Mouse (Mus musculus) brain, embryonic 14.5 days (tissue): ENCODE measurements around the gene Capg. TPM values are rescaled to one million over a fixed set of nuclear protein-coding genes. Genes with fewer than 3 reads are reported as not detected.

Source experiments
- DNase-seq: peaks from one replicate; pipeline ENCODE4 v3.0.0-alpha.2; 2011; ENCODE audit warnings: low read depth
- CTCF ChIP-seq: fragments of 200-500 bp; IDR thresholded peaks from 2 replicates; pipeline ENCODE4 v1.5.1; 2012; ENCODE audit warnings: inconsistent platforms, mild to moderate bottlenecking, moderate library complexity, borderline replicate concordance; ENCODE audit not compliant: insufficient read depth, insufficient read length; ENCODE audit errors: extremely low read depth
- POLR2A ChIP-seq: fragments of 200-500 bp; IDR thresholded peaks from 2 replicates; pipeline ENCODE4 v1.6.1; 2012; ENCODE audit warnings: mild to moderate bottlenecking, inconsistent platforms, borderline replicate concordance; ENCODE audit not compliant: poor library complexity, insufficient read depth, insufficient read length, severe bottlenecking; ENCODE audit errors: extremely low read depth
- polyA plus RNA-seq: library from polyadenylated mRNA; depleted of rRNA; stranded (reverse); fragments of >200 nt; gene quantifications from 2 replicates; pipeline ENCODE4 v1.2.3, GENCODE M21; 2012

The Capg gene
- polyA plus RNA-seq, 1 experiment, result 5.3 TPM

DNA sequence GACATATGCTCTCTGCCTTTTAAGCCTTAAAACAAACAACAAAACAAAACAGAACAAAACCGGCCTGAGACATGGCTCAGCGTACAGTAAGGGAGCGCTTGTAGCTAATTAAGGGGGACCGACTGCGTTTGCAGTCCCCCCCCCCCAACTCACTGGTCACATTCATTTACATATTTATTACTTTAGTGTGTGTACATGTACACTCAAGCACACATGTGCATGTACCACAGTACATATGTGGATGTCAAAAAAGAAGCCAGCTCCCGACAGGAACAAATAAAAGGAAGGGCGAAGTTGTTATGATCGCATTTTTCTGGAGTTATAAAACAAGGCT, 8.9 kb downstream of the Capg start:
- DNase-seq, result no peak
- no peak for TF ChIP-seq CTCF
- TF ChIP-seq POLR2A, result no peak

DNA sequence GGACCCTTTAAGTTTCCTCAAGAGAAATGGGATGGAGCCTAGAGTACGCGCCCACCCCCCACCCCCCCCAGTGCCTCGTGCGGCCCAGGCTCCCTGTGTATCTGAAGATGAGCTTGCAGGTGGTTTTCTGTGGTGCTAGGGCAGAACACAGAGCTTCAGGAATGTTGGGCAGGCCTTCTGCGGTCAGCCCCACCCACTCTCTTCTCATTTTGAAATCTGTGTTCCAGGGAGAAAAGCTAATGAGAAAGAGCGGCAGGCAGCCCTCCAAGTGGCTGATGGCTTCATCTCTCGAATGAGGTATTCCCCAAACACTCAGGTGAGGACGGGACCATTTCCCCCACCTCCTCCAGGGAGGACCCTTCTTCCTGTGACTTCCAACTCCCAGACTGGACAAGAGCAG, 16.6 kb downstream of the Capg start:
- no peak for TF ChIP-seq CTCF
- TF ChIP-seq POLR2A, result no peak
- DNase-seq, result no peak

GRCm38 (mm10) chr6:72562486-72562885, 18.3 kb downstream of the Capg start:
- TF ChIP-seq CTCF (no peak), POLR2A (no peak)
- no peak for DNase-seq

DNA sequence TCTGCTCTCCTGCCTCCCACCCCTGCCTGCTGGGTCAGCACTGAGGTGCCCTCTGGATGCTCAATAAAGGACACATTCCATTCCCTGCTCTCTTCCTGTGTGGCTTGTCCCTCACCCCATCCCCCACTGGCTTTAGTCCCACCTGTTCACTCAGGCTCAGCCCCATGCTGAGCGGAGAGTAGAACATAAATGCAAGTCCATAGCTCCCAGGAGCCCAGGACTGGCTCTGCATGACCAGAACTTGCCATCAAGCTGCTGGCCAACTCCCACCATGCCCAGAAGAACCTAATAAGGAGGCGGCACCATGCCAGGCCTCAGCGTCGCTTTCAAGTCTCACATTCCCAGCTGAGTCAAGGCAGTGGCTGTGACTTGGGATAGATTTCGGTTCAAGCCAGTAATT, 18.7 kb downstream of the Capg start:
- TF ChIP-seq POLR2A (no peak), CTCF (no peak)
- DNase-seq, result no peak

DNA sequence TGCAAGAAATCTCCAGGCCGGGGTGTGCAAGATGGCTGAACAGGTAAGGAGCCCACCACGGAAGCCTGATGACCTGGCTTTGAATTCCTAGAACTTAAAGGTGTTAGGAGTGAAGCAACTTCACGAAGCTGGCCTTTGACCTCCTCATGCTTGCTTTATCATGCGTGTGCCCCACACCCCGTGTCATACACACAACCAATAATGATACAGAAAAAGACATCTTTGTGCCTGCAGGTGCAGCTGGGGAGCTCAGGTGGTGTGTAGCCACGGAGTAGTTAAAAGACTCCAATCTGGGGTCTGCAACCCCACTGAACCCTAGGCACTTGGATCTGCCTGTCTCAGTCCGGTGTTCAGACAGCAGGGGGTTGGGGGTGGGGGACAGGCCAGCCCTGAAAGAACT, 21.3 kb downstream of the Capg start:
- TF ChIP-seq CTCF (no peak), POLR2A (no peak)
- no peak for DNase-seq

DNA sequence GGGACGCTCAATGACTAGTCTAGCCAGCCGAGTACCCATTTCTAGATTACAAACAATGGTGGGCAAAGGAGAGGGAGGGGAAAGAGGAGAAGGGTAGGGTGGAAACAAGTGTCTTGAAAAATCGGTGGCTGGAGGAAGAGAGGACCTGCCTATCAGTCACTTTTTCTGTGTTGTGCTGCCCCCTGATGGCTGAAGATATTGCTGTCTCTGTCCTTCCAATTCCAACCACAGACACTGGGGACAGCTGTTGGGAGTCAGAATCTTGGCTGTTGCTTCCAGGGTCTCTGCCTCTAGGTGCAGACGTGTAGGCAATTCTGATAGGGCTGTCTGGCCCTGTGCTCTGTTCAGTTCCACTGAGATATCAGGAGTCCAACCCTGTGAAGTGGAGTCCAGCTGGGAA, 21.9 kb downstream of the Capg start:
- no peak for TF ChIP-seq POLR2A
- TF ChIP-seq CTCF, result peak; percentile 89
- DNase-seq, result peak; percentile 93

- TF ChIP-seq POLR2A, result no peak
- TF ChIP-seq CTCF, result no peak
- DNase-seq, result no peak
These were observed 23.3 kb downstream of the Capg start for GRCm38 (mm10) chr6:72567508-72567907.

GRCm38 (mm10) chr6:72568736-72569135, 24.5 kb downstream of the Capg start:
- no peak for TF ChIP-seq POLR2A
- no peak for TF ChIP-seq CTCF
- no peak for DNase-seq

- TF ChIP-seq POLR2A (no peak), CTCF (no peak)
- DNase-seq, result no peak
These were observed 26.6 kb downstream of the Capg start for GRCm38 (mm10) chr6:72570644-72571397.

DNA sequence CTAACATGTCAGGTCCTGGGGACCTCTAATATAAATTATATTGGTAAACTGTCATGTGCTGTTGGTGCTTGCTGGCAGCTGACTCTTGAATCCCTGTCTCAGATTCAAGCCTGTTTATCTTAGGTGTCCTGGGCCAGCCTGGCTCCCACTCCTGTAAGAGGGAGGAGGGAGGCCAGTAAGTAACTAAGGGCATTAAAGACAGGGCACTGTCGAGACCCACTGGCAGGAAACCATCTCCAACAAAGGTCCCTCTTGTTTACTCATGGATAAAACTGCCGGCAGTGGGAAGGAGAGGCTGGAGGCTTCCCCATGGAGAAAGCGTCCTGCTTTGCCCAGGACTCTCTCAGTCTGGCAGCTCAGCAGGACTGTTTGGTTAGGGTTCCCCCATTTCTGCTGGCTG, 27.6 kb downstream of the Capg start:
- DNase-seq, result no peak
- no peak for TF ChIP-seq CTCF
- no peak for TF ChIP-seq POLR2A

- no peak for DNase-seq
- TF ChIP-seq CTCF, result no peak
- TF ChIP-seq POLR2A, result no peak
These were observed 31.9 kb downstream of the Capg start for GRCm38 (mm10) chr6:72576041-72576440.

GRCm38 (mm10) chr6:72581625-72582382, 37.6 kb downstream of the Capg start:
- DNase-seq, result peak; percentile 13
- no peak for TF ChIP-seq CTCF
- TF ChIP-seq POLR2A, result no peak
